Mouse (Mus musculus) forebrain, embryonic 16.5 days (tissue): ENCODE measurements at regions not wholly inside any gene's neighbourhood (a gene's known extent, or its start where the extent isn't known, plus 50 kb on each side); places are given as distances from the start of the nearest gene placed in this dataset.

ENCODE experiments used
- ATAC-seq: fragments of 200-750 bp; cut with Nextera tagmentation; 2 replicates; pipeline ENCODE4 v1.8.0; 2017; ENCODE audit warnings: mild to moderate bottlenecking, moderate library complexity
- H3K27ac ChIP-seq: fragments of 300-500 bp; sonication (generic); 2 replicates; pipeline ENCODE4 v1.5.1; 2014; ENCODE audit warnings: low read length, control low read depth
- H3K27me3 ChIP-seq: fragments of 300-500 bp; sonication (generic); replicated peaks from 2 replicates; pipeline ENCODE4 v1.6.1; 2014; ENCODE audit warnings: low read length; ENCODE audit not compliant: control insufficient read depth, insufficient read depth
- H3K36me3 ChIP-seq: fragments of 300-500 bp; sonication (generic); 2 replicates; pipeline ENCODE4 v1.6.1; 2014; ENCODE audit not compliant: control insufficient read depth, insufficient read depth
- H3K4me1 ChIP-seq: fragments of 300-500 bp; sonication (generic); replicated peaks from 2 replicates; pipeline ENCODE4 v1.6.1; 2014; ENCODE audit warnings: low read length; ENCODE audit not compliant: control insufficient read depth, insufficient read depth
- H3K4me2 ChIP-seq: fragments of 300-500 bp; sonication (generic); 2 replicates; pipeline ENCODE4 v1.6.1; 2014; ENCODE audit warnings: mild to moderate bottlenecking, low read length, control low read depth
- H3K4me3 ChIP-seq: fragments of 300-500 bp; sonication (generic); replicated peaks from 2 replicates; pipeline ENCODE4 v1.5.1; 2014; ENCODE audit warnings: mild to moderate bottlenecking, low read length, control low read depth
- H3K9ac ChIP-seq: fragments of 300-500 bp; sonication (generic); replicated peaks from 2 replicates; pipeline ENCODE4 v1.6.1; 2014; ENCODE audit warnings: low read depth, low read length, control low read depth
- H3K9me3 ChIP-seq: fragments of 300-500 bp; sonication (generic); 2 replicates; pipeline ENCODE4 v1.6.1; 2016; ENCODE audit warnings: low read length; ENCODE audit not compliant: control insufficient read depth
- WGBS: fragments of 180-500 bp; shearing (Covaris S2); extraction: QIAGEN DNeasy Blood & Tissue Kit; methylation state at CpG from one replicate; pipeline ENCODE4 v1.1.7; 2014; 5-methylcytosine and 5-hydroxymethylcytosine counted together

GRCm38 (mm10) chr3:151905775-151906174 lies 68.3 kb upstream of the Ptgfr start:
- WGBS, result 90% methylated on average over 4 of the region's 4 CpGs
- Histone ChIP-seq H3K27ac (no peak overlapping the region), H3K4me3 (no peak overlapping the region), H3K9ac (no peak overlapping the region), H3K27me3 (no peaks in the 10 kb centered on the region), H3K36me3 (no peaks in the 10 kb centered on the region), H3K9me3 (no peaks in the 10 kb centered on the region), H3K4me1 (0 out of 2 replicates have a peak, but pooled peaks cover 4% of the 10 kb centered on the region), H3K4me2 (no peak overlapping the region)
- no peak for ATAC-seq

- no peak overlapping the region for H3K9ac ChIP-seq
- 0 out of 2 replicates have a peak, but pooled peaks cover 4% of the 10 kb centered on the region for H3K4me1 ChIP-seq
- no peak overlapping the region for H3K27ac ChIP-seq
- H3K4me3 ChIP-seq, result no peak overlapping the region
- no peak overlapping the region for H3K4me2 ChIP-seq
- no peaks in the 10 kb centered on the region for H3K36me3 ChIP-seq
- no peaks in the 10 kb centered on the region for H3K27me3 ChIP-seq
- peak; percentile 50; the same call in 1 of the 2 replicates for ATAC-seq
- 65% methylated on average over 2 of the region's 2 CpGs for WGBS
- no peaks in the 10 kb centered on the region for H3K9me3 ChIP-seq
Observed at GRCm38 (mm10) chr3:151903169-151903568, 65.7 kb upstream of the Ptgfr start.

GRCm38 (mm10) chr3:151902216-151902827 lies 64.9 kb upstream of the Ptgfr start:
- no peak for ATAC-seq
- no peaks in the 10 kb centered on the region for H3K36me3 ChIP-seq
- H3K4me2 ChIP-seq, result no peak overlapping the region
- no peak overlapping the region for H3K27ac ChIP-seq
- no peak overlapping the region for H3K4me3 ChIP-seq
- 84% methylated on average over 13 of the region's 13 CpGs for WGBS
- no peaks in the 10 kb centered on the region for H3K9me3 ChIP-seq
- no peak overlapping the region for H3K9ac ChIP-seq
- H3K4me1 ChIP-seq, result 0 out of 2 replicates have a peak, but pooled peaks cover 4% of the 10 kb centered on the region
- H3K27me3 ChIP-seq, result no peaks in the 10 kb centered on the region

GRCm38 (mm10) chr3:151899676-151900075 lies 62.2 kb upstream of the Ptgfr start:
- Histone ChIP-seq H3K4me1 (0 out of 2 replicates have a peak, but pooled peaks cover 4% of the 10 kb centered on the region), H3K4me3 (no peak overlapping the region), H3K36me3 (no peaks in the 10 kb centered on the region), H3K4me2 (no peak overlapping the region), H3K9me3 (no peaks in the 10 kb centered on the region), H3K27me3 (no peaks in the 10 kb centered on the region), H3K27ac (no peak overlapping the region), H3K9ac (no peak overlapping the region)
- 88% methylated on average over 6 of the region's 6 CpGs for WGBS
- ATAC-seq, result no peak

- H3K27ac ChIP-seq, result no peak overlapping the region
- H3K36me3 ChIP-seq, result no peaks in the 10 kb centered on the region
- WGBS, result 90% methylated on average over 4 of the region's 4 CpGs
- no peaks in the 10 kb centered on the region for H3K9me3 ChIP-seq
- peaks cover 6% of the 10 kb centered on the region; the same call in 1 of the 2 replicates for H3K4me1 ChIP-seq
- no peak overlapping the region for H3K9ac ChIP-seq
- H3K4me2 ChIP-seq, result no peak overlapping the region
- H3K4me3 ChIP-seq, result no peak overlapping the region
- no peaks in the 10 kb centered on the region for H3K27me3 ChIP-seq
- ATAC-seq, result no peak
Observed at GRCm38 (mm10) chr3:151899094-151899493, 61.7 kb upstream of the Ptgfr start.

GRCm38 (mm10) chr3:151896320-151896719 lies 58.9 kb upstream of the Ptgfr start:
- H3K9ac ChIP-seq, result no peak overlapping the region
- ATAC-seq, result no peak
- 88% methylated on average over 6 of the region's 6 CpGs for WGBS
- no peak overlapping the region for H3K27ac ChIP-seq
- no peaks in the 10 kb centered on the region for H3K36me3 ChIP-seq
- peaks cover 11% of the 10 kb centered on the region for H3K4me1 ChIP-seq
- no peaks in the 10 kb centered on the region for H3K9me3 ChIP-seq
- H3K4me2 ChIP-seq, result no peak overlapping the region
- H3K27me3 ChIP-seq, result no peaks in the 10 kb centered on the region
- H3K4me3 ChIP-seq, result no peak overlapping the region

- Histone ChIP-seq H3K36me3 (no peaks in the 10 kb centered on the region), H3K27me3 (no peaks in the 10 kb centered on the region), H3K4me2 (no peak overlapping the region), H3K9ac (no peak overlapping the region), H3K27ac (no peak overlapping the region), H3K9me3 (no peaks in the 10 kb centered on the region), H3K4me3 (no peak overlapping the region), H3K4me1 (peaks cover 11% of the 10 kb centered on the region)
- WGBS, result 75% methylated on average over 3 of the region's 3 CpGs
- no peak for ATAC-seq
Observed at GRCm38 (mm10) chr3:151894712-151895111, 57.3 kb upstream of the Ptgfr start.

- Histone ChIP-seq H3K9ac (no peak overlapping the region), H3K4me1 (peaks cover 11% of the 10 kb centered on the region), H3K4me2 (no peak overlapping the region), H3K27ac (no peak overlapping the region), H3K4me3 (no peak overlapping the region), H3K9me3 (no peaks in the 10 kb centered on the region), H3K36me3 (no peaks in the 10 kb centered on the region), H3K27me3 (no peaks in the 10 kb centered on the region)
- 56% methylated on average over 11 of the region's 11 CpGs for WGBS
- ATAC-seq, result 0 out of 2 replicates have a peak, but pooled peaks have one; percentile 49
Observed at GRCm38 (mm10) chr3:151893421-151894235, 56.2 kb upstream of the Ptgfr start.

- Histone ChIP-seq H3K9ac (no peak overlapping the region), H3K4me3 (no peak overlapping the region), H3K4me1 (peaks cover 11% of the 10 kb centered on the region), H3K36me3 (no peaks in the 10 kb centered on the region), H3K27me3 (no peaks in the 10 kb centered on the region), H3K27ac (no peak overlapping the region), H3K9me3 (no peaks in the 10 kb centered on the region), H3K4me2 (no peak overlapping the region)
- WGBS, result 13% methylated on average over 6 of the region's 6 CpGs
- ATAC-seq, result peak; percentile 70
Observed at GRCm38 (mm10) chr3:151891760-151892253, 54.4 kb upstream of the Ptgfr start.
